Mouse (Mus musculus) lung, adult 2 months (tissue): Measurements from ENCODE around the gene Safb.

Experiments
- CTCF ChIP-seq: fragments of 200-500 bp; IDR thresholded peaks from 2 replicates; pipeline ENCODE4 v1.5.1; 2011; ENCODE audit warnings: mild to moderate bottlenecking, low read length, control low read depth; ENCODE audit not compliant: insufficient read depth
- POLR2A ChIP-seq: fragments of 200-500 bp; IDR thresholded peaks from 2 replicates; pipeline ENCODE4 v1.6.1; 2011; ENCODE audit warnings: low read depth, mild to moderate bottlenecking, control low read depth, low read length, borderline replicate concordance; ENCODE audit errors: extremely low read depth

GRCm38 (mm10) chr17:56584257-56585130 lies at the start of gene Safb, which contains the start of gene Safb2:
- TF ChIP-seq CTCF (no peak), POLR2A (peak; percentile 89; the same call in 1 of the 2 replicates)
